Mouse (Mus musculus) kidney, adult 2 months (tissue): Measurements from ENCODE around the gene Prkaa2.

ENCODE experiments used
- CTCF ChIP-seq: fragments of 200-500 bp; conservative IDR thresholded peaks from 2 replicates; pipeline ENCODE4 v1.5.1; 2011; ENCODE audit warnings: low read depth, mild to moderate bottlenecking, control low read depth, low read length, moderate library complexity, mixed read lengths; ENCODE audit not compliant: insufficient read depth, insufficient read length
- POLR2A ChIP-seq: fragments of 200-500 bp; IDR thresholded peaks from one replicate; pipeline ENCODE4 v1.6.1; 2011; ENCODE audit warnings: low read depth, low read length, control low read depth

DNA sequence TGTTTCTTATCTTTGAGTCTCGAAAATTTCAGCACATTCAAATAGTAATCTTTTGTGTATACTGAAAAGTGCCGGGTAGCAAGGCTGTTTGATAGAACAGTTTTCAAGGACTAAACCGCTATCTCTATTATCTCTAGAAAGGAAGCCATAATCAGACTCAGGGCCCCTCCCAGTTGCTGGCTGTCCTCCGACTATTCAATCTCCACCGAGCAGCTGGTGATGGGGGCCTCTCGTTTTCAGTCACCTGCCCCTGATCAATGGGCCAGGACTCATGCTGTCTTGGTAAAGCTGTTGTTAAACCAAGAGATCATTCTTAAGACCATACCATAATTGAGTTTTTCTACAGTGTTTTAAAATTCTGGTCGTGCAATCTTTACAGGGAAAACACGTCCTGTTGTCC, 105.6 kb downstream of the Prkaa2 start:
- TF ChIP-seq POLR2A (no peak), CTCF (no peak)
